Mouse (Mus musculus): Measurements from ENCODE around the gene Racgap1. TPM values are rescaled to one million over a fixed set of nuclear protein-coding genes. Genes with fewer than 3 reads are reported as not detected.

Racgap1 gene
- polyA plus RNA-seq, 1 experiment from 2014 or later: 63.3 TPM

DNA sequence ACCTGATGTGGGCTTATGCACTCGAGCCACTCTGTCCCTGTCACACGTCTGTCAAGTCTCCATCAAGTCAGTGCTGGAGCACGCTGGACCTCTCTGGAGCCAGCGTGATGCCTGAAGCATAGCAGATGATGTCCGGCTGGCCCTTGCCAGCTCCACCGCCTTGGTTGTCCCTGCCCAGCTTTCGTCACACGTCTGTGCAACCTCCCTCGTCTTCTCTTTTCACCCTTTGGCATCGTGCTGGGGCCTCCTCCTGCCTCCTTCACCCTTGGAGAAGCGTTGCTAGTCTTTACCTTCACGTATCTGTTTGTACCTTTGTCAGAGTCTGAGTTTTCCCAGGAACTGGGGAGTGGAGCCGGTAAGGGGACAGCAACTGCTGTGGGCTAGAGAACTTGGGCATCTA, 37.2 kb downstream of the Racgap1 start:
- WGBS: 79% methylated on average over 13 of the region's 13 CpGs
- no peak overlapping the region for H3K9ac ChIP-seq
- H3K27me3 ChIP-seq: no peaks in the 10 kb centered on the region
- H3K36me3 ChIP-seq: no peaks in the 10 kb centered on the region
- no peaks in the 10 kb centered on the region for H3K9me3 ChIP-seq
- no peak overlapping the region for H3K27ac ChIP-seq (replicated peaks)
- H3K4me3 ChIP-seq: no peak overlapping the region
- ATAC-seq (ENCODE audit: low FRiP score, low read depth): no peak
- peaks cover 29% of the 10 kb centered on the region for H3K4me1 ChIP-seq (replicated peaks)
- H3K4me2 ChIP-seq: no peak overlapping the region

DNA sequence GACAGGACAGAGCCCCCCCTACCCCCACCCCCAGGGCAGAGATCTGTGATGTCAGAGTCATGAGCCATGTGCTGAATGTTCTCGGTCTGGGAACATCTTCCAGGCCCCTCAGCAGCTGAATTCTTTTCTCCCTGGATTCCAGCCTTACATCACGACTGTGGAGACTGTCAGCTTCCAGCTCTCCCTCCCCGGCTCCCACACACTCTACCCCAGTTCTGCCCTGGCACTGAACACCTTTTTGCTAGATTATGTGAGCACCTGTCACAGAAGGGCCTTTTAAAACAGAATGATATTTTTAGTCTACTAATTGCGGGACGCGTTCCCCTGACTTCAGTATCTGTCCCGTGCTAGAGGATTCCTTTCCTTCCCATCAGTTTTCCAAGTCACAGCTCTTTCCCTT, 39.9 kb downstream of the Racgap1 start:
- H3K9me3 ChIP-seq: no peaks in the 10 kb centered on the region
- H3K9ac ChIP-seq: no peak overlapping the region
- peaks cover 54% of the 10 kb centered on the region for H3K4me1 ChIP-seq (replicated peaks)
- no peak for ATAC-seq (ENCODE audit: low FRiP score, low read depth)
- H3K27ac ChIP-seq (replicated peaks): no peak overlapping the region
- H3K4me2 ChIP-seq: no peak overlapping the region
- no peaks in the 10 kb centered on the region for H3K27me3 ChIP-seq
- no peaks in the 10 kb centered on the region for H3K36me3 ChIP-seq
- 60% methylated on average over 7 of the region's 7 CpGs for WGBS
- H3K4me3 ChIP-seq: no peak overlapping the region

DNA sequence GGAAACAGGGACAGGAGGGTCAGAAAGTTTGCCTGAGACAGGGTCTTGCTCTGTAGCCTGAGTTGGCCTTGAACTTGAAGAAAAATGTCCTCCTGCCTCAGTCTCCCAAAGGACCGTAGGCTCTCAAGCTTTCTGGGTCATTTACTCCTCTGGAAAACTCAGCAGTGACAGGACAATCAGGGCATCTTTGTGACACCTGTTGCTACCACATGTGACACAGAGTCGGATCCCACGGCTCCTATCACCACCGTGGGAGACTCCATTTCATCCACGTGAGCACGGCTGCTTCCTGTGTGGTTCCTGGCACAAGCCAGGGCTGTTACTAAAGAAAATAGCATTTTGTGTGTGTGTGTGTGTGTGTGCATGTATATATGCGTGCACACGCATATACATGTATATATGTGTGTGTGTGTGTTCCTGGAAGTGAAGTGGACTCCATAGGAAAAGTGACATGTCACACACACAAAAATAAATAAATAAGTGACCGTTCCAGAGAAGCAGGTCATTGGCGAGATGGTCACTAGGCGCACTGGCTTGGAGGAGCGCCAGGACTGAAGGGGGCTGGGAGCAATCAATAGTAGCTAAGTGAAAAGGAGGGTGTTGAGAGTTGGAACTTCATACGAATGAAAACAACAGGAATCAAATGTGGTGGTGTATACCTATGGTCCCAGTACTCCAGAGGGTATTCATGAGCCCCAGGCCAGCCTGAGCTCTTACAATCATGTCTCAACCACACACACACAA, 42.9 kb downstream of the Racgap1 start:
- Histone ChIP-seq H3K4me3 (no peak overlapping the region), H3K36me3 (no peaks in the 10 kb centered on the region), H3K9ac (no peak overlapping the region), H3K4me2 (no peak overlapping the region), H3K27me3 (no peaks in the 10 kb centered on the region), H3K4me1 (replicated peaks) (peaks cover 43% of the 10 kb centered on the region), H3K9me3 (no peaks in the 10 kb centered on the region), H3K27ac (replicated peaks) (no peak overlapping the region)
- WGBS: 65% methylated on average over 13 of the region's 13 CpGs
- no peak for ATAC-seq (ENCODE audit: low FRiP score, low read depth)

DNA sequence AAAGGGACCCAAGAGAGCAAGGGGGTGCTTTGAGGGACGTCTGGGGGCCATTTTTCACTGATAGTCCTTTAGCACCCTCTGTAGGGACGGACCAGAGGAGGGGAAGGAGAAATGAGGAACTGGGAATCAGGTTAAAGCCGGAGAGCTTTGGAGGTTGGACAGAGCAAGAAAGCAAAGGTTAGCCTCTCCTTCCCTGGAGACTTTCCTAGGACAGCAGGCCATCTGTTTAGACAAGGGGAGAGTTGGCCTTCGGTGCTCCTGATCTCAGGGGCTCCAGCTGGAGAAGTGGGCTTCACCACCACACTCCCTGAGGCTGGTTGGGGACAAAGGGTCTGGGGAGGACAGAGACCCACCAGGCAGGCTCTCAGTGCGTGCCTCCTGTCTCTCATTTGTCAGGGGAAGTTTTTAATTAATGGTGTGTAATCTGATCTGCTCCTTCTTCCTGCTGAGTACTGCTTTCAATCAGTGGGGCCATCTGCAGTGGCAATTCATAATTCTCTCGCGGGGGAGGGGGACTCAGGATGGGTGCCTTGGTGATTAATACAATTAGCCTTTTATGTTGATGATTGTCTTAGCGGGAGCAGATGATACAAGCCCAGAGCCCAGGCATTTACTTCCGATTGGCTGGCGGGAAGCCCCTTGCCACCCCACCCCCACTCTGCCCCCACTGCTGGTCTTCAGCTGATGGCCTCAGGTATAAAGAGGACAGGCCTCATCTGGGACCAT, 43.9 kb downstream of the Racgap1 start:
- Histone ChIP-seq H3K27me3 (no peaks in the 10 kb centered on the region), H3K4me2 (no peak overlapping the region), H3K36me3 (no peaks in the 10 kb centered on the region), H3K4me1 (replicated peaks) (peaks cover 46% of the 10 kb centered on the region), H3K9ac (no peak overlapping the region), H3K27ac (replicated peaks) (peak overlapping the region; percentile 12), H3K9me3 (no peaks in the 10 kb centered on the region), H3K4me3 (no peak overlapping the region)
- 13% methylated on average over 10 of the region's 10 CpGs for WGBS
- 0 out of 2 replicates have a peak, but pooled peaks have one; percentile 39 for ATAC-seq (ENCODE audit: low FRiP score, low read depth)

DNA sequence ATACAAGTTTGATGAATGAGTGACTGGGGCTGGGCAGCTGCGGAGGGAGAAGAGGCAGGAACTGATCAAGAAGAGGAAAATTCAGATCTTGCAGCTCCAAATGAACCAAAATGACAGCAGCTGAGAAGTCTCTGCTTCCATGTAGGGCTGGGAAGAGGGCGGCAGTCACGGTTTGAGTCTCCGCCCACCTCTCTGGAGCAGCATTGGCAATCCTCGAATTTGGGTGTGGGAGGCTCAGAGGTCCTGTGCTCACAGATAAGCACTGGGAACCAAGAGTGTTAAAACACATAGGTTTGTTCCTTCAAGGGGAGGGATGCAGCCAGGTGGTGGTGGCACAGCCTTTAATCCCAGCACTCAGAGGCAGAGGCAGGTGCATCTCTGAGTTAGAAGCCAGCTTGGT, 44.9 kb downstream of the Racgap1 start:
- no peaks in the 10 kb centered on the region for H3K9me3 ChIP-seq
- H3K4me2 ChIP-seq: no peak overlapping the region
- 0 out of 2 replicates have a peak overlapping the region, but pooled peaks have one; percentile 4 for H3K27ac ChIP-seq (replicated peaks)
- H3K27me3 ChIP-seq: no peaks in the 10 kb centered on the region
- H3K36me3 ChIP-seq: no peaks in the 10 kb centered on the region
- 26% methylated on average over 5 of the region's 5 CpGs for WGBS
- peaks cover 51% of the 10 kb centered on the region for H3K4me1 ChIP-seq (replicated peaks)
- no peak for ATAC-seq (ENCODE audit: low FRiP score, low read depth)
- no peak overlapping the region for H3K4me3 ChIP-seq
- no peak overlapping the region for H3K9ac ChIP-seq

DNA sequence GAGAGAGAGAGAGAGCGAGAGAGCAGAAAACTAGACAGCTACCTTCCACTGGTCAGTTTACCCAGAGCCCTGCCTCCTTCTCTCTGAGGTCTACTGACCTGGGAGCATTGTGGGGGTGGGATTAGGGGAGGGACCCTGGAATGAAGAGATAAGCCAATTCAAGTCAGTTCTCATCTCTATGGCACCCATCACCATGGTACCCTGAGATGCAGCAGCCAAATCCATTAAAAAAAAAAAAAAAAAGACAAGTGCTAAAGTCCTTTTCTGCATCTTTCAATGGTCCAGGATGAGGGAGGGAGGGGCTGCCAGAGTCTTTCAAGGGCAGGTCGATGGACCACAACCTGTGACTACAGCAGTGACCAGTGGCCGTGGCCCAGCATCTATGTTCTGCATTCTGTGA, 45.9 kb downstream of the Racgap1 start:
- peaks cover 53% of the 10 kb centered on the region for H3K4me1 ChIP-seq (replicated peaks)
- no peak for ATAC-seq (ENCODE audit: low FRiP score, low read depth)

DNA sequence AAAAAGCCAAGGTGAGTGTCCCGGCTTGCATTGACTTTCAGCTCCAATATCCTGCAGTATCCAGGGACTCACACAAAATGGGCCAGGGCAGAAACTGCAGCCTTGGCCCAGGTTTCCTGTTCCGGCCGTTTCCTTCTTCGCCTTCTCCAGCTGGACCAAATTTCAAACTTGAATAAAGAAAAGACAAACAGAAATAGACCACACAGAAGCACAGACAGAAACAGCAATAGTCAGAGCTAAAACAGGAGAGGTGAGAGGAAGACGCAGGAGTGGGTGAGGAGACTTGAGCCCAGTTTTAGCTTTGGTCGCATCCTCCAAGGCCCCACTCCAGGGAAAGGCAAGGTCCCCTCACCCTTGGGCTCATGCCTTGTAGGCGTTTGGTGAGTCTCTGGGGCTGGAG, 48.2 kb downstream of the Racgap1 start:
- 89% methylated on average over 7 of the region's 7 CpGs for WGBS
- ATAC-seq (ENCODE audit: low FRiP score, low read depth): no peak
- no peak overlapping the region for H3K27ac ChIP-seq (replicated peaks)
- H3K4me3 ChIP-seq: no peak overlapping the region
- no peak overlapping the region for H3K9ac ChIP-seq
- H3K4me1 ChIP-seq (replicated peaks): peaks cover 57% of the 10 kb centered on the region
- no peaks in the 10 kb centered on the region for H3K36me3 ChIP-seq
- H3K4me2 ChIP-seq: no peak overlapping the region
- H3K27me3 ChIP-seq: no peaks in the 10 kb centered on the region
- no peaks in the 10 kb centered on the region for H3K9me3 ChIP-seq

More for the DNA sequence above, 45.9 kb downstream of the Racgap1 start:
- Histone ChIP-seq H3K4me3 (no peak overlapping the region), H3K27ac (replicated peaks) (no peak overlapping the region), H3K27me3 (no peaks in the 10 kb centered on the region), H3K4me2 (no peak overlapping the region), H3K9ac (no peak overlapping the region), H3K9me3 (no peaks in the 10 kb centered on the region), H3K36me3 (no peaks in the 10 kb centered on the region)
- 62% methylated on average over 3 of the region's 3 CpGs for WGBS

DNA sequence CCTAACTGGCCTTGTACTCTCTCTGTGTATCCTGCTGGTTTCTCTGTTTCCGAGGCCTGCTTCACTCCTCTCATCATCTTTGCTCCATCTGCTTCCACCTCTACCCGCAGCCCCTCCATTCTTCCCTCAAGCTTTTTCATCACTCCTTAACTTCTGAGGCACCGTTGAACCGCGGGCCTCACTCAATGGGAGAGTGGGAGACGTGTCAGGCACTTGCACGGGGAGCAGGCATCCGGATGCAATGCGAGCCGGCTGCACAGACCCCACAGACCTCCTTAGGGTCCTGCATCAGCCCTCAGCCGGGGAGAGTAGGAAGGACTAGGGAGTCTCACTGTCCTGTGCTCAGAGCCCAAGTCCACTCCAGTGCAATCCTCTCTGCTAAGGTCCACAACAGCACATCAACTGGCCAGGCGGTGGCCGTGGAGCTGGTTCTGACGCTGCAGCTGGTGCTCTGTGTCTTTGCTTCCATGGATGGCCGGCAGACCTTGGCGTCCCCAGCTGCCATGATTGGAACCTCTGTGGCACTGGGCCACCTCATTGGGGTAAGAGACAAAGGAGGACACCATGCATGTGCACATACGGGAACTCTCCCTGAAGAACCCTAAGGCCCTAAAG, 49.1 kb downstream of the Racgap1 start:
- no peak for ATAC-seq (ENCODE audit: low FRiP score, low read depth)
- no peaks in the 10 kb centered on the region for H3K27me3 ChIP-seq
- WGBS: 61% methylated on average over 17 of the region's 17 CpGs
- H3K27ac ChIP-seq (replicated peaks): peak overlapping the region; percentile 61
- H3K4me3 ChIP-seq: no peak overlapping the region
- peaks cover 48% of the 10 kb centered on the region for H3K4me1 ChIP-seq (replicated peaks)
- no peaks in the 10 kb centered on the region for H3K36me3 ChIP-seq
- no peak overlapping the region for H3K9ac ChIP-seq
- no peak overlapping the region for H3K4me2 ChIP-seq
- no peaks in the 10 kb centered on the region for H3K9me3 ChIP-seq

DNA sequence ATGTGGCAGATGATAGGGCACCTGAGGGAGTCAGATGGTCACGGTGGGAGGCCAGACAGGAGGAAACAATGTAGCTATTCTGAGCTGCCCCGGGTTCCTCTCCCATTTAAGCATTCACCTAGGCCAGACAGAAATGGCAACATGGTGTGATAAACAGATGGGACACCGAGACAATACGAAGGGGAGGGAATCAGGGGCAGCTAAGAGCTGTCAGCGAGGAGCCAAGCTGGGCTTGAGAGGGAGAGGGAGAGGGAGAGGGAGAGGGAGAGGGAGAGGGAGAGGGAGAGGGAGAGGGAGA, 49.7 kb downstream of the Racgap1 start:
- Histone ChIP-seq H3K36me3 (no peaks in the 10 kb centered on the region), H3K4me1 (replicated peaks) (peaks cover 45% of the 10 kb centered on the region), H3K9ac (no peak overlapping the region), H3K27ac (replicated peaks) (peak overlapping the region; percentile 65), H3K4me3 (no peak overlapping the region), H3K27me3 (no peaks in the 10 kb centered on the region), H3K4me2 (no peak overlapping the region), H3K9me3 (no peaks in the 10 kb centered on the region)
- 11% methylated on average over 5 of the region's 5 CpGs for WGBS
- ATAC-seq (ENCODE audit: low FRiP score, low read depth): no peak

DNA sequence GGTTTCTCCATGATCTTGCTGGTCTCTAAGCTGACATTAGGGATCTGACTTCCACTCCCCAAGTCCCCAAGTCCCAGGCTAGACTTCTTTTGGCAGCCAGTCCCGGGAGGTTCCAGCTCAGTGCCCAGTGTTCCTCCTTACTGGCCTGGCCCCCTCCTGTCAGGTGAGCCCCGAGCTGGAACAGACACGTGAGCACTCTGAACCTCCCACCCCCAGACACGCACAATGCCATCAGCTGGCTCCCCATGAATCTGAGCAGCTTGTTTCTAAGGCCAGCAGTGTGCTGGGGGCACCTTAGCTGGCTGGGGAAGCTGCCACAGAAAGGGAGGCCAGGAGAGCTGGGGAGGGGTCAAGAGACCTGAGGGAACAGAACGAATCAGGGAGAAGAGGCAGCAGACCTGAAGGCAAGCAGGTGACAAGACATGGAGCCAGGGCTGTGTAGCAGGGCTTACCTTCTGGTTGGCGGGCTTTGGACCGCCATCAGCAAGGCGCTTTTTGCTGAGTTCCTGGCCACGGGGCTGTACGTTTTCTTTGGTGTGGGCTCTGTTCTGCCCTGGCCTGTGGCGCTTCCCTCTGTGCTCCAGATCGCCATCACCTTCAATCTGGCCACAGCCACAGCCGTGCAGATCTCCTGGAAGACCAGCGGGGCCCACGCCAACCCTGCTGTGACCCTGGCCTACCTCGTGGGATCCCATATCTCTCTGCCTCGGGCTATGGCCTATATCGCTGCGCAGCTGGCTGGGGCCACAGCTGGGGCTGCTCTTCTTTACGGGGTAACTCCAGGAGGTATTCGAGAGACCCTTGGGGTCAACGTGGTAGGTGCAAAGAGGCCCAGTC, 50.3 kb downstream of the Racgap1 start, which contains the start of gene Aqp6:
Gene Aqp6 (plus strand): TSS at position 415 of the 837 bp plus-strand sequence.
- H3K4me3 ChIP-seq: no peak within 1 kb of the TSS

DNA sequence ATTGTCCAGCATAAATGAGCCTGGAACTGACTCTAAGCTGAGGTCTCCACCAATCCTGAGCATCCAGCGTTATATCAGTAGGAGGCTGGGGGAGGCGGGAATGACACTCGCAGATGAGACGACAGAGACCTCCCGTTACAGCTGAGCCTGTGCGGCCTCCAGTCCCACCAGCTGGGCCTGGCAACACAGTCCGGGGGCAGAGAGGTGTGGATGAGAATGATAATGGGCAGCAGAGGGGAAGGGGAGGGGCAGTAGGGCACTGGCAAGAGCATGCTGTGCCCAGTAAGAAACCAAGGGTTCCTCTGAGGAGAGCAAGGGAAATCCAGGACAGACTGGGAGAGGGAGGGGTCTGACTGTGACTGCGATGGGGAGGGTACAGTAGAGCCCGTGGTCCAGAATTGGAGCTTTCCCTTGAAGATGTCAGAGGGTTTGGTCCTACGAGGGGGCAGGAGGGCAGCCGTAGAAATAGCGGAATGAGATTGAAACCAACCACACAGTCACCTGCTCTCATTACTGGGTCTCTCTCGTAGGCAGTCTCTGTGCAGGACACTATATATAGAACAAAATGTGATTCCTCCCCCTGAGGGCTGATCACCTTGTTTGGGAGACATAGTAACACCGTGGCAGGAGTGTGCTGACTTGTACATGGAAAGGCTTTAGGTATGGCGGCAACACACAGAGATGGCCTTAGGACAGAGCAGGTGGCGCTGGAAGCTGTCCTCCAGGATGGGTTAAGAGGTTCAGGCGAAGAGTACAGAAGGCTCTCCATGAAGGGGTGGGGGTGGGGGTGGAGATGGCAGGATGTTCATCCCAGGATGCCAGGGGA, 52.0 kb downstream of the Racgap1 start:
- Histone ChIP-seq H3K4me3 (no peak overlapping the region), H3K9ac (no peak overlapping the region), H3K4me2 (no peak overlapping the region), H3K27me3 (0 out of 2 replicates have a peak, but pooled peaks cover 10% of the 10 kb centered on the region), H3K4me1 (replicated peaks) (peaks cover 38% of the 10 kb centered on the region), H3K27ac (replicated peaks) (no peak overlapping the region), H3K36me3 (no peaks in the 10 kb centered on the region), H3K9me3 (no peaks in the 10 kb centered on the region)
- 29% methylated on average over 17 of the region's 17 CpGs for WGBS
- ATAC-seq (ENCODE audit: low FRiP score, low read depth): peak; percentile 33; the same call in 1 of the 2 replicates

More for the DNA sequence above, 50.3 kb downstream of the Racgap1 start, which contains the start of gene Aqp6:
- 46% methylated on average over 22 of the region's 22 CpGs for WGBS
- Histone ChIP-seq H3K27ac (replicated peaks) (peak within 1 kb of the TSS; percentile 65), H3K4me2 (no peak within 1 kb of the TSS), H3K27me3 (no peaks in the 10 kb centered on the region), H3K36me3 (no peaks in the 10 kb centered on the region), H3K4me1 (replicated peaks) (peaks cover 41% of the 10 kb centered on the region), H3K9me3 (no peaks in the 10 kb centered on the region), H3K9ac (no peak within 1 kb of the TSS)
- ATAC-seq (ENCODE audit: low FRiP score, low read depth): no peak
